Mouse (Mus musculus): ENCODE data around the gene Aqp11. TPM values are rescaled to one million over a fixed set of nuclear protein-coding genes. Genes with fewer than 3 reads are reported as not detected.

Gene Aqp11
- polyA plus RNA-seq, 1 experiment from 2014 or later = 3.0 TPM

- H3K27me3 ChIP-seq (ENCODE audit: poor library complexity, severe bottlenecking) = no peaks in the 10 kb centered on the region
- H3K36me3 ChIP-seq (replicated peaks) = peaks cover 84% of the 10 kb centered on the region
- WGBS = 82% methylated on average over 5 of the region's 5 CpGs
- no peak overlapping the region for H3K4me3 ChIP-seq
- H3K27ac ChIP-seq = no peak overlapping the region
- H3K4me1 ChIP-seq = no peaks in the 10 kb centered on the region
- peaks cover 5% of the 10 kb centered on the region; the same call in 1 of the 2 replicates for H3K9me3 ChIP-seq
- DNase-seq (ENCODE audit: extremely low spot score, low spot score) = no peak
These were observed 19.0 kb downstream of the Aqp11 start for GRCm38 (mm10) chr7:97719078-97719477.

GRCm38 (mm10) chr7:97717326-97717725, 20.8 kb downstream of the Aqp11 start:
- peaks cover 92% of the 10 kb centered on the region for H3K36me3 ChIP-seq (replicated peaks)
- WGBS = 95% methylated on average over 1 of the region's 1 CpGs

GRCm38 (mm10) chr7:97714651-97715050, 23.4 kb downstream of the Aqp11 start:
- H3K4me1 ChIP-seq = no peaks in the 10 kb centered on the region
- H3K36me3 ChIP-seq (replicated peaks) = peaks cover 92% of the 10 kb centered on the region
- no peaks in the 10 kb centered on the region for H3K27me3 ChIP-seq (ENCODE audit: poor library complexity, severe bottlenecking)
- H3K27ac ChIP-seq = no peak overlapping the region
- WGBS = 96% methylated on average over 5 of the region's 5 CpGs
- no peak overlapping the region for H3K4me3 ChIP-seq
- H3K9me3 ChIP-seq = peaks cover 5% of the 10 kb centered on the region; the same call in 1 of the 2 replicates
- DNase-seq (ENCODE audit: extremely low spot score, low spot score) = no peak

More at GRCm38 (mm10) chr7:97717326-97717725, 20.8 kb downstream of the Aqp11 start:
- no peak for DNase-seq (ENCODE audit: extremely low spot score, low spot score)
- Histone ChIP-seq H3K27me3 (ENCODE audit: poor library complexity, severe bottlenecking) (no peaks in the 10 kb centered on the region), H3K4me1 (no peaks in the 10 kb centered on the region), H3K9me3 (peaks cover 5% of the 10 kb centered on the region; the same call in 1 of the 2 replicates), H3K4me3 (no peak overlapping the region), H3K27ac (no peak overlapping the region)

- DNase-seq (ENCODE audit: extremely low spot score, low spot score) = no peak
- peaks cover 71% of the 10 kb centered on the region for H3K36me3 ChIP-seq (replicated peaks)
- 88% methylated on average over 3 of the region's 3 CpGs for WGBS
- H3K9me3 ChIP-seq = no peaks in the 10 kb centered on the region
- H3K27ac ChIP-seq = no peak overlapping the region
- H3K27me3 ChIP-seq (ENCODE audit: poor library complexity, severe bottlenecking) = no peaks in the 10 kb centered on the region
- H3K4me3 ChIP-seq = no peak overlapping the region
- no peaks in the 10 kb centered on the region for H3K4me1 ChIP-seq
These were observed 28.9 kb downstream of the Aqp11 start for GRCm38 (mm10) chr7:97709204-97709603.

GRCm38 (mm10) chr7:97707809-97708208, 30.3 kb downstream of the Aqp11 start:
- Histone ChIP-seq H3K4me1 (no peaks in the 10 kb centered on the region), H3K9me3 (no peaks in the 10 kb centered on the region), H3K4me3 (no peak overlapping the region), H3K27me3 (ENCODE audit: poor library complexity, severe bottlenecking) (no peaks in the 10 kb centered on the region), H3K27ac (no peak overlapping the region), H3K36me3 (replicated peaks) (peaks cover 57% of the 10 kb centered on the region)
- DNase-seq (ENCODE audit: extremely low spot score, low spot score) = no peak
- WGBS = 91% methylated on average over 5 of the region's 5 CpGs

GRCm38 (mm10) chr7:97707123-97707522, 31.0 kb downstream of the Aqp11 start:
- WGBS = 90% methylated on average over 4 of the region's 4 CpGs
- no peak for DNase-seq (ENCODE audit: extremely low spot score, low spot score)
- peaks cover 50% of the 10 kb centered on the region for H3K36me3 ChIP-seq (replicated peaks)

GRCm38 (mm10) chr7:97701106-97701505, 37.0 kb downstream of the Aqp11 start:
- Histone ChIP-seq H3K27ac (no peak overlapping the region), H3K27me3 (ENCODE audit: poor library complexity, severe bottlenecking) (no peaks in the 10 kb centered on the region), H3K36me3 (replicated peaks) (peaks cover 38% of the 10 kb centered on the region), H3K4me1 (peaks cover 12% of the 10 kb centered on the region), H3K9me3 (peaks cover 15% of the 10 kb centered on the region; the same call in 1 of the 2 replicates), H3K4me3 (no peak overlapping the region)
- no peak for DNase-seq (ENCODE audit: extremely low spot score, low spot score)
- 90% methylated on average over 6 of the region's 6 CpGs for WGBS

More at GRCm38 (mm10) chr7:97707123-97707522, 31.0 kb downstream of the Aqp11 start:
- Histone ChIP-seq H3K27me3 (ENCODE audit: poor library complexity, severe bottlenecking) (no peaks in the 10 kb centered on the region), H3K4me1 (no peaks in the 10 kb centered on the region), H3K4me3 (no peak overlapping the region), H3K27ac (no peak overlapping the region), H3K9me3 (no peaks in the 10 kb centered on the region)

- Histone ChIP-seq H3K4me3 (no peak overlapping the region), H3K4me1 (peaks cover 17% of the 10 kb centered on the region), H3K27ac (no peak overlapping the region), H3K27me3 (ENCODE audit: poor library complexity, severe bottlenecking) (no peaks in the 10 kb centered on the region), H3K36me3 (replicated peaks) (peaks cover 34% of the 10 kb centered on the region), H3K9me3 (peaks cover 15% of the 10 kb centered on the region; the same call in 1 of the 2 replicates)
- DNase-seq (ENCODE audit: extremely low spot score, low spot score) = no peak
- 91% methylated on average over 4 of the region's 4 CpGs for WGBS
These were observed 37.9 kb downstream of the Aqp11 start for GRCm38 (mm10) chr7:97700173-97700572.

GRCm38 (mm10) chr7:97696506-97697254, 41.4 kb downstream of the Aqp11 start, which contains the start of gene Clns1a:
Gene Clns1a, plus strand, starts transcription at chr7:97696634.
- Histone ChIP-seq H3K4me1 (peaks cover 17% of the 10 kb centered on the region), H3K36me3 (replicated peaks) (peaks cover 31% of the 10 kb centered on the region), H3K27ac (peak within 1 kb of the TSS; percentile 93), H3K4me3 (peak within 1 kb of the TSS; percentile 90), H3K9me3 (peaks cover 15% of the 10 kb centered on the region; the same call in 1 of the 2 replicates), H3K27me3 (ENCODE audit: poor library complexity, severe bottlenecking) (no peaks in the 10 kb centered on the region)
- DNase-seq (ENCODE audit: extremely low spot score, low spot score) = peak; percentile 88
- under 1% methylated on average over 63 of the region's 63 CpGs for WGBS

GRCm38 (mm10) chr7:97696133-97696505, 42.0 kb downstream of the Aqp11 start:
- Histone ChIP-seq H3K4me1 (peaks cover 17% of the 10 kb centered on the region), H3K36me3 (replicated peaks) (peaks cover 31% of the 10 kb centered on the region), H3K4me3 (peak overlapping the region; percentile 90), H3K27ac (peak overlapping the region; percentile 93), H3K27me3 (ENCODE audit: poor library complexity, severe bottlenecking) (no peaks in the 10 kb centered on the region), H3K9me3 (peaks cover 15% of the 10 kb centered on the region; the same call in 1 of the 2 replicates)
- no peak for DNase-seq (ENCODE audit: extremely low spot score, low spot score)
- WGBS = 40% methylated on average over 19 of the region's 19 CpGs

- 98% methylated on average over 1 of the region's 1 CpGs for WGBS
- Histone ChIP-seq H3K9me3 (peaks cover 15% of the 10 kb centered on the region; the same call in 1 of the 2 replicates), H3K36me3 (replicated peaks) (peaks cover 25% of the 10 kb centered on the region), H3K4me1 (peaks cover 17% of the 10 kb centered on the region), H3K27ac (no peak overlapping the region), H3K4me3 (peak overlapping the region; percentile 90), H3K27me3 (ENCODE audit: poor library complexity, severe bottlenecking) (no peaks in the 10 kb centered on the region)
- no peak for DNase-seq (ENCODE audit: extremely low spot score, low spot score)
These were observed 42.6 kb downstream of the Aqp11 start for GRCm38 (mm10) chr7:97695441-97695840.

GRCm38 (mm10) chr7:97687831-97688230, 50.3 kb downstream of the Aqp11 start:
- no peak overlapping the region for H3K4me3 ChIP-seq
- no peaks in the 10 kb centered on the region for H3K4me1 ChIP-seq
- H3K36me3 ChIP-seq (replicated peaks) = peaks cover 55% of the 10 kb centered on the region
- no peak for DNase-seq (ENCODE audit: extremely low spot score, low spot score)
- H3K9me3 ChIP-seq = no peaks in the 10 kb centered on the region
- no peaks in the 10 kb centered on the region for H3K27me3 ChIP-seq (ENCODE audit: poor library complexity, severe bottlenecking)
- no peak overlapping the region for H3K27ac ChIP-seq
- 86% methylated on average over 2 of the region's 2 CpGs for WGBS

GRCm38 (mm10) chr7:97679239-97679638, 58.9 kb downstream of the Aqp11 start:
- peaks cover 90% of the 10 kb centered on the region for H3K36me3 ChIP-seq (replicated peaks)
- no peaks in the 10 kb centered on the region for H3K4me1 ChIP-seq
- 17% methylated on average over 1 of the region's 1 CpGs for WGBS
- H3K27me3 ChIP-seq (ENCODE audit: poor library complexity, severe bottlenecking) = no peaks in the 10 kb centered on the region
- H3K9me3 ChIP-seq = no peaks in the 10 kb centered on the region
- no peak overlapping the region for H3K27ac ChIP-seq
- no peak overlapping the region for H3K4me3 ChIP-seq
- DNase-seq (ENCODE audit: extremely low spot score, low spot score) = no peak

Measured in forebrain, embryonic 10.5 days (tissue).